Mouse (Mus musculus) layer of hippocampus, postnatal 25 days (tissue): ENCODE measurements around the gene Olfr1015. TPM values are rescaled to one million over a fixed set of nuclear protein-coding genes. Genes with fewer than 3 reads are reported as not detected.

Experiments used
- DNase-seq, 2 experiments: peaks; one replicate each; pipeline ENCODE4 v3.0.0; 2022; ENCODE audit warnings: mixed read lengths in 2 of 2, low spot score in 1 of 2; ENCODE audit errors: extremely low spot score in 1 of 2
- total RNA-seq, 2 experiments: library from RNA; stranded (reverse); gene quantifications; 2 replicates each; pipeline ENCODE4 v1.2.3; 2021

Olfr1015 gene
- total RNA-seq: not detected

- no peak for DNase-seq
Observed at GRCm38 (mm10) chr2:85781717-85782116, at the start of gene Olfr1015. Gene Olfr1015 (plus strand): TSS chr2:85782017.

GRCm38 (mm10) chr2:85753822-85754221, 28.0 kb upstream of the Olfr1015 start:
- no peak for DNase-seq

GRCm38 (mm10) chr2:85762666-85763065, 19.2 kb upstream of the Olfr1015 start, which contains the start of gene Olfr1012:
Gene Olfr1012 (minus strand): TSS chr2:85762766.
- no peak for DNase-seq

- DNase-seq: no peak
Observed at GRCm38 (mm10) chr2:85766798-85767197, 15.0 kb upstream of the Olfr1015 start, which contains the start of gene Olfr1013. Gene Olfr1013 (plus strand): TSS chr2:85767098.

GRCm38 (mm10) chr2:85772413-85772812, 9.4 kb upstream of the Olfr1015 start, which contains the start of gene Olfr1014:
Gene Olfr1014 (plus strand): TSS chr2:85772713.
- DNase-seq: no peak

GRCm38 (mm10) chr2:85792331-85792730, 10.5 kb downstream of the Olfr1015 start:
- DNase-seq: no peak

GRCm38 (mm10) chr2:85802444-85802843, 20.6 kb downstream of the Olfr1015 start, which contains the start of gene Olfr1016:
Gene Olfr1016 (minus strand): TSS chr2:85802544.
- DNase-seq: no peak

GRCm38 (mm10) chr2:85804501-85804900, 22.7 kb downstream of the Olfr1015 start:
- no peak for DNase-seq

GRCm38 (mm10) chr2:85818179-85818578, 36.4 kb downstream of the Olfr1015 start, which contains the start of gene Olfr1018:
Gene Olfr1018 (plus strand): TSS chr2:85818479.
- no peak for DNase-seq

Other genes with a start within 250 kb of the Olfr1015 start
- gene Olfr996, start 202.8 kb upstream of the Olfr1015 start, total RNA-seq: not detected
- gene Olfr998, start 193.1 kb upstream of the Olfr1015 start, total RNA-seq: not detected
- not detected for gene Olfr1000, start 170.1 kb upstream of the Olfr1015 start, total RNA-seq
- not detected for gene Olfr1002, start 131.3 kb upstream of the Olfr1015 start, total RNA-seq
- gene Olfr154, start 117.6 kb upstream of the Olfr1015 start, total RNA-seq: not detected
- gene Olfr1006, start 103.2 kb upstream of the Olfr1015 start, total RNA-seq: not detected
- not detected for gene Olfr1008, start 92.6 kb upstream of the Olfr1015 start, total RNA-seq
- not detected for gene Olfr1009, start 66.6 kb upstream of the Olfr1015 start, total RNA-seq
- gene Olfr1012, start 19.3 kb upstream of the Olfr1015 start, total RNA-seq: not detected
- not detected for gene Olfr1013, start 14.9 kb upstream of the Olfr1015 start, total RNA-seq
- not detected for gene Olfr1014, start 9.3 kb upstream of the Olfr1015 start, total RNA-seq
- gene Olfr1016, start 20.5 kb downstream of the Olfr1015 start, total RNA-seq: not detected
- not detected for gene Olfr1018, start 36.5 kb downstream of the Olfr1015 start, total RNA-seq
- gene Olfr1019, start 63.5 kb downstream of the Olfr1015 start, total RNA-seq: not detected
- not detected for gene Olfr1020, start 65.0 kb downstream of the Olfr1015 start, total RNA-seq
- gene Olfr1022, start 86.6 kb downstream of the Olfr1015 start, total RNA-seq: not detected
- not detected for gene Olfr1023, start 103.6 kb downstream of the Olfr1015 start, total RNA-seq
- not detected for gene Olfr1024, start 123.0 kb downstream of the Olfr1015 start, total RNA-seq
- not detected for gene Olfr1025-ps1, start 133.2 kb downstream of the Olfr1015 start, total RNA-seq
- gene Olfr1026, start 139.5 kb downstream of the Olfr1015 start, total RNA-seq: not detected
- not detected for gene Olfr1028, start 168.4 kb downstream of the Olfr1015 start, total RNA-seq
- not detected for gene Olfr1029, start 191.9 kb downstream of the Olfr1015 start, total RNA-seq
- gene Olfr1030, start 197.3 kb downstream of the Olfr1015 start, total RNA-seq: not detected
- not detected for gene Olfr1031, start 208.3 kb downstream of the Olfr1015 start, total RNA-seq
- not detected for gene Olfr1032, start 223.5 kb downstream of the Olfr1015 start, total RNA-seq
- not detected for gene Olfr1033, start 238.6 kb downstream of the Olfr1015 start, total RNA-seq